Mouse (Mus musculus) stomach, postnatal 0 days (tissue): ENCODE results near the gene Dop1b. TPM values are rescaled to one million over a fixed set of nuclear protein-coding genes. Genes with fewer than 3 reads are reported as not detected.
"Not testable (repeated sequence)": the region's sequence is repeated elsewhere in the genome, so short reads cannot be mapped to it uniquely, and the experiment has no call there.

Experiments used
- ATAC-seq: fragments of 200-750 bp; cut with Nextera tagmentation; 2 replicates; pipeline ENCODE4 v1.8.0; 2017; ENCODE audit not compliant: low FRiP score, low TSS enrichment
- DNase-seq: peaks from one replicate; pipeline ENCODE4 v3.0.0-alpha.2; 2016; ENCODE audit warnings: low spot score
- H3K27ac ChIP-seq: fragments of 300-500 bp; sonication (generic); replicated peaks from 2 replicates; pipeline ENCODE4 v1.5.1; 2014; ENCODE audit warnings: mild to moderate bottlenecking, control low read depth
- H3K27me3 ChIP-seq: fragments of 300-500 bp; sonication (generic); 2 replicates; pipeline ENCODE4 v1.6.1; 2014; ENCODE audit warnings: low read length; ENCODE audit not compliant: control insufficient read depth, insufficient read depth
- H3K36me3 ChIP-seq: fragments of 300-500 bp; sonication (generic); 2 replicates; pipeline ENCODE4 v1.6.1; 2014; ENCODE audit warnings: low read length, mixed read lengths; ENCODE audit not compliant: control insufficient read depth, insufficient read depth
- H3K4me1 ChIP-seq: fragments of 300-500 bp; sonication (generic); replicated peaks from 2 replicates; pipeline ENCODE4 v1.6.1; 2014; ENCODE audit warnings: antibody characterized with exemption; ENCODE audit not compliant: control insufficient read depth, insufficient read depth
- H3K4me2 ChIP-seq: fragments of 300-500 bp; sonication (generic); replicated peaks from 2 replicates; pipeline ENCODE4 v1.6.1; 2014; ENCODE audit warnings: low read depth, mild to moderate bottlenecking, control low read depth, moderate library complexity
- H3K4me3 ChIP-seq: fragments of 300-500 bp; sonication (generic); 2 replicates; pipeline ENCODE4 v1.5.1; 2014; ENCODE audit warnings: low read depth, low read length, control low read depth
- H3K9ac ChIP-seq: fragments of 300-500 bp; sonication (generic); 2 replicates; pipeline ENCODE4 v1.6.1; 2014; ENCODE audit warnings: mild to moderate bottlenecking, low read length, control low read depth, mixed read lengths
- H3K9me3 ChIP-seq: fragments of 300-500 bp; sonication (generic); 2 replicates; pipeline ENCODE4 v1.6.1; 2016; ENCODE audit warnings: low read length; ENCODE audit not compliant: control insufficient read depth
- CTCF ChIP-seq: IDR thresholded peaks from 2 replicates; pipeline ENCODE4 v1.5.1; 2016; ENCODE audit warnings: antibody characterized with exemption, low read depth, mild to moderate bottlenecking, moderate library complexity
- EP300 ChIP-seq: optimal IDR thresholded peaks from 2 replicates; pipeline ENCODE3; 2016; ENCODE audit warnings: antibody characterized with exemption
- WGBS: fragments of 180-500 bp; shearing (Covaris S2); extraction: QIAGEN DNeasy Blood & Tissue Kit; methylation state at CpG from one replicate; pipeline ENCODE4 v1.1.7; 2014; 5-methylcytosine and 5-hydroxymethylcytosine counted together
- polyA plus RNA-seq: library from polyadenylated mRNA; unstranded; fragments of >200 nt; fragmentation: Nextera tagmentation; extraction: Ambion mirVana; gene quantifications from 2 replicates; pipeline ENCODE4 v1.2.1, GENCODE M21; 2015

The Dop1b gene
- polyA plus RNA-seq, 1 experiment from 2014 or later, result 20.9 TPM

- Histone ChIP-seq H3K4me1 (no peaks in the 10 kb centered on the region), H3K27ac (peak overlapping the region; percentile 94), H3K4me3 (peak overlapping the region; percentile 66), H3K36me3 (no peaks in the 10 kb centered on the region), H3K4me2 (peak overlapping the region; percentile 90), H3K27me3 (no peaks in the 10 kb centered on the region), H3K9me3 (no peaks in the 10 kb centered on the region), H3K9ac (peak overlapping the region; percentile 87)
- WGBS, result 52% methylated on average over 7 of the region's 7 CpGs
- TF ChIP-seq CTCF (no peak), EP300 (no peak)
- DNase-seq (peak; percentile 36), ATAC-seq (no peak)
Measured at GRCm38 (mm10) chr16:93684441-93684840, 27.3 kb upstream of the Dop1b start.

GRCm38 (mm10) chr16:93685783-93686182 lies 25.9 kb upstream of the Dop1b start:
- not testable (repeated sequence) for H3K9ac ChIP-seq, DNase-seq, H3K27me3 ChIP-seq, H3K36me3 ChIP-seq, H3K4me2 ChIP-seq, H3K4me1 ChIP-seq, H3K4me3 ChIP-seq, H3K27ac ChIP-seq, H3K9me3 ChIP-seq, ATAC-seq
- TF ChIP-seq CTCF, result peak; percentile 58
- 96% methylated on average over 3 of the region's 3 CpGs for WGBS

GRCm38 (mm10) chr16:93686421-93686820 lies 25.3 kb upstream of the Dop1b start:
- TF ChIP-seq EP300 (no peak), CTCF (no peak)
- Histone ChIP-seq H3K9me3 (no peaks in the 10 kb centered on the region), H3K4me2 (peak overlapping the region; percentile 14; the same call in 1 of the 2 replicates), H3K36me3 (no peaks in the 10 kb centered on the region), H3K4me3 (no peak overlapping the region), H3K4me1 (no peaks in the 10 kb centered on the region), H3K27ac (no peak overlapping the region), H3K27me3 (no peaks in the 10 kb centered on the region), H3K9ac (no peak overlapping the region)
- ATAC-seq, result no peak
- no peak for DNase-seq
- WGBS, result 62% methylated on average over 5 of the region's 7 CpGs

GRCm38 (mm10) chr16:93686945-93687344 lies 24.8 kb upstream of the Dop1b start:
- H3K4me3 ChIP-seq, result no peak overlapping the region

GRCm38 (mm10) chr16:93691206-93691841 lies 20.4 kb upstream of the Dop1b start:
- Histone ChIP-seq H3K4me1 (no peaks in the 10 kb centered on the region), H3K9ac (no peak overlapping the region), H3K36me3 (no peaks in the 10 kb centered on the region), H3K4me3 (no peak overlapping the region), H3K4me2 (no peak overlapping the region), H3K27ac (0 out of 2 replicates have a peak overlapping the region, but pooled peaks have one; percentile 18), H3K9me3 (no peaks in the 10 kb centered on the region), H3K27me3 (no peaks in the 10 kb centered on the region)
- ATAC-seq, result peak; percentile 90
- WGBS, result 69% methylated on average over 6 of the region's 6 CpGs
- TF ChIP-seq EP300 (no peak), CTCF (no peak)
- DNase-seq, result peak; percentile 50

More at GRCm38 (mm10) chr16:93686945-93687344, 24.8 kb upstream of the Dop1b start:
- Histone ChIP-seq H3K27me3 (no peaks in the 10 kb centered on the region), H3K4me1 (no peaks in the 10 kb centered on the region), H3K27ac (no peak overlapping the region), H3K36me3 (no peaks in the 10 kb centered on the region), H3K4me2 (peak overlapping the region; percentile 14; the same call in 1 of the 2 replicates), H3K9ac (no peak overlapping the region), H3K9me3 (no peaks in the 10 kb centered on the region)
- no peak for TF ChIP-seq EP300
- peak; percentile 71 for TF ChIP-seq CTCF
- DNase-seq (no peak), ATAC-seq (no peak)
- 35% methylated on average over 5 of the region's 5 CpGs for WGBS

- Histone ChIP-seq H3K9ac (no peak overlapping the region), H3K36me3 (no peaks in the 10 kb centered on the region), H3K27me3 (no peaks in the 10 kb centered on the region), H3K4me3 (no peak overlapping the region), H3K27ac (no peak overlapping the region), H3K4me1 (no peaks in the 10 kb centered on the region), H3K9me3 (no peaks in the 10 kb centered on the region), H3K4me2 (no peak overlapping the region)
- 55% methylated on average over 2 of the region's 2 CpGs for whole genome bisulfite sequencing
- DNase-seq (no peak), ATAC-seq (no peak)
- TF ChIP-seq CTCF (no peak), EP300 (no peak)
Measured at GRCm38 (mm10) chr16:93692744-93693143, 19.0 kb upstream of the Dop1b start.
